Mouse (Mus musculus) CH12F3 (cell line): ENCODE measurements around the gene Plppr1.
"Not testable (repeated sequence)": the region's sequence is repeated elsewhere in the genome, so short reads cannot be mapped to it uniquely, and the experiment has no call there.

ENCODE experiments used
- in situ Hi-C: fragments of 300-500 bp; cut with MboI; formaldehyde crosslinking; loops from 2 replicates; pipeline ENCODE4 v1.14.3; 2020; ENCODE audit warnings: low sequenced_read_pairs

The Plppr1 gene

DNA sequence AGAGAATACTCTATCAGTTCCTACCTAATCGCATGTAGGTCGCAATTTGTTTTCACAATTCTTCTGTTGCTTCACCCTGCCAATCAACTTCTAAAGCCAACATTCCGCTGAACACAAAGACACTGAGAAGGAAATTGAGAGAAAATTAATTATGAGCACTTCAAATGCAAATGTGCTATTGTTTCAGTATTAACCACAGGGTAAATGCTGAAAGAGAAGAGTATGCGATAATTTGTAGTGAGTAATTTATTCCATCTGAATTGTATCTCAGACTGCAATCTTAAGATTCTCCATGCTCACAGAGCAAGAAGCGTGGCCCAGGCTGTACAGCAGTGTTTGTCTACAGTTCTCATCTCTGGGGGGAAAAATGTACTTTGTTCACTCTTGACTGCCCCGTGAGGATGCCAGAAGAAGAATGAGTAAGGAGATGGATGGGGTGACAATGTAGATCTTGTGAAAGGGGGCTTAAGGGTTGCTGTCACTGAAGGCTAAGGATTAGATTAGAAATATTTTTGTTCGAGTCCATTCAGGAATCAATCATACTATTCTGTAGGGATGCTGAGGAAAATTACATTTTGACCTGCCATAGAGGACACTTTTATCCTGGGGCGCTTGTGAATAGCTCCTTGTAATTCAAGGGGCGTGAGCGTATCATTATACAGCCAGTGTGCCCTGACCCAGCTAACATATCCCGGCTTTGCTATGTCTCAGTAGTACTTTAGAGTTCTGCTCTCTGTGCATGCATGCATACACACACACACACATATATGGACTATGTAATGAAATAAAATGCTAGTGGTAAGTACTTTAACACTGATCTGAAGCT is 173.3 kb downstream of the Plppr1 start:
- in situ Hi-C loops, result no loop called here

DNA sequence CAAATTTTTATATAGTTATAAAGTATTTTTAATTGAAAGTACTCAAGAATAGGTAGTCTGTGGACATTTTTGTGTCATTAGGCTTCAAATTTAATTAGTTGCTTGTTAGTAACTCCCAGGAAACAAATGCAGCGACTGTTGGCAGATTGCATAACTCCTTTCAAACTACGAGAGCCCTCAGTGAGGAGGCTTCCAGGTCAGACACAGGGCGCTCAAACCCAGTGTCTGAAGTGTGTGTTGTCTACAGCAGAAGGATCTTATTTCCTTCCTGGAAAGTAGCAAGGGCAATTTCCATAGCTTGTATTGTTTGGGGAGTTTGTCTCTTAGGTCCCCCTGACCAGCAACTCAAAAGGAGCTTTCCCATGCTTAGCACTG is 173.9 kb downstream of the Plppr1 start:
- in situ Hi-C loops, result no loop called here

DNA sequence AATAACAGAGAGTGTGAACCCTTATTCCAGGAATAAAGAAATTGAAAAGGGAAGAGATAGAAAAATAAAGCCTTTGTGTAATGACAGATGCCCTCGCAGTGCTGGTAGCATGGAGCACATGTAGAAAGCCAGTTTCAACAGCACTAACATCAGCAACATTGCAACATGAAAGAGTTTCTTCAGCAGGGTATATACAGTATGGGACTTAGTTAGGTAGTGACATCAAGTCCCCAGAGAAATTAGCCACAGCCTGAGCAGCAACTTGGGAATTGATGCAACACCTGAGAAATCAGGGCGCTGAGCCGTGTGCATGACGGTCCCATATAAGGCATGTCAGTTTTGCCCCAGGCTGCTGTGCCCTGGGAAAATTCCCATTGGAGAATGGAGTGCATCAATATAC is 179.0 kb downstream of the Plppr1 start:
- in situ Hi-C loops, result no loop called here

DNA sequence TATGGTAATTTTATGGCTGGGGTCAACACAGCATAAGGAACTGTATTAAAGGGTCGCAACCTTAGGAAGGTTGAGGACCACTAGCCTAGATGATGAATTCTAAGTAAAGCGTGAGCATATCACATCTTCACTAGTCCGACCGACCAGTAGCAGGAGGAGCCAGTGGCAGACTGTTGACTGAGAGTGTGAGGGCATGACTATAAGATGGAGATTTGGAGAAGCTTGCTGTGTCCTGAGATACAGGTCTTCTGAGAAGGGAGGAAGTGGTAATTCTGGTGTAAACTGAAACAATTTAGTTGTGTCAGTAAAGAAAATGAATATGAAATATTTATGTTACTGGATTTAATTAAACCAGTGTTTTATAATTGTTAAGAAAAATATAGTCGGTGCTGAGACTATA is 180.4 kb downstream of the Plppr1 start:
- in situ Hi-C loops, result no loop called here

DNA sequence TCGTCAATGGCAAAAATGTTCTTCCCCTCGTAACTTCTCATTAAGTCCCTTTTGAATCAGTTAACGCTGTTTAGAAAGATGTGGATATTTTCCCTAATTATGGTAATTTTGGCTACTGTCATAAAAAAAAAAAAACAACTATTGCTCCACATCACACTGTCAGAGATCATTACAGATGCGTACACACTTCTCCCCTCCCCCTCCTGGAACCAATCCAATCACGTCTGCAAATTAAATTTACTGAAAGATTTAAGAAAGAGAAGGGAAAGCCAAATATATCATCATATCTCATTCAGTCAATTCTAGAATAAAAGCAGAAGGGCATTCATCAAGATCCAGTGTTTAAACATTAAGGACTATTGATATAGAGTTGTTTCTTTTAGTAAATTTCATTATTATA is 185.7 kb downstream of the Plppr1 start:
- in situ Hi-C loops, result no loop called here

DNA sequence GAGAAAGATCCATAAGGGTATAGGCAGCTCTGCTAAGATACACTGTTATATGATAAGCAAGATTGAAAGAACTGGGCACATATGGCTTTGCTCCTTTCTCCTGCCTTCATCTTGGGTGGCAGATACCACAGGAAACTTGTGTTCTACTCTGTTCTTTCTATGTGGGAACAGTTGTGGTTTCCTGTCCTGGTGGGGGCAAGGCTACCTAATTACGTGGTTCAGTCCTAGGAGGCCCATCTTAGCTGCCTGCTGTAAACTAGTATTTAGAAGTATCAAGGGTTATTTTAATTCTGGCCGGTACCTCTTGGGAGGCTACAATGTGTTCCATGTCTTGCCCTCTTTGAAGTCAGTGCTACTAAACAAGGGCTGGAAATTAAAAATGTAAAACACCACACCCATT is 186.2 kb downstream of the Plppr1 start:
- in situ Hi-C loops, result no loop called here

DNA sequence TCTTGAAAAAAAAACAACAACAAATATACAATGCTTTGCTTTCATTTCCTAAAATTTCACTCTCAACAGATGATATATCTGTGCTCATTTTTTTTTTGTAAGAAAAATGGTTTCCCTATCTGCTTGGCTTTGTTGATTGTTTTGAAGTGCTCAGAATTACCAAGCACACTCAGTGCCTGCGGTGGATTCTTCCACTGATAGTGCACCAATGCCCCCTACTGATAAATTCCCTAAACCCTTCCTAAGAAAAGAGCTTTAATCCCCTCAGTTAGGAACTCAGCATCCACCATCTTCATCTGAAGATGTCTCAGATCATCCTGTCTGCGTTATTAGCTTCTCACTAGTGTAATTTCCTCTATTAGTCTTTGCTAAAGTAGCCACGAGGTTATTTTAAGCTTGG is 192.2 kb downstream of the Plppr1 start:
- in situ Hi-C loops, result no loop called here

DNA sequence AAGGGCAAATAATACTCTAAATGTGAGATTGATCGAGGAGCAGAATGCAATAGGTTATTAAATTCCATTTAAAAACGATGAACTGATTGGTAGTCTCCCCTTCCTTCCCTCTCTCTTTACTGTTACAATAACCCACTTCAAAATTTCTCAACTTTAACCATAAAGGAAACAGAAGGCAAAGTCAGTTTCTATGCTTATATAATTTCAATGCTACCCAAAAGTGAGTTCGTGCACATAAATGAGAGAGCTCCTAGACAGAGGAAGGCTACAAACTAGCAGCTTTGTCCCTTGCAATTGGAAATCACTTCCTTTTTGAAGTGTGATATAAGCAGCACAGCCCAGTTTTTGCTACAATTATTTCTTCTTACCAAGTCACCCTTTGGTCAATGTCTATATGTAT is 193.1 kb downstream of the Plppr1 start:
- in situ Hi-C loops, result no loop called here

DNA sequence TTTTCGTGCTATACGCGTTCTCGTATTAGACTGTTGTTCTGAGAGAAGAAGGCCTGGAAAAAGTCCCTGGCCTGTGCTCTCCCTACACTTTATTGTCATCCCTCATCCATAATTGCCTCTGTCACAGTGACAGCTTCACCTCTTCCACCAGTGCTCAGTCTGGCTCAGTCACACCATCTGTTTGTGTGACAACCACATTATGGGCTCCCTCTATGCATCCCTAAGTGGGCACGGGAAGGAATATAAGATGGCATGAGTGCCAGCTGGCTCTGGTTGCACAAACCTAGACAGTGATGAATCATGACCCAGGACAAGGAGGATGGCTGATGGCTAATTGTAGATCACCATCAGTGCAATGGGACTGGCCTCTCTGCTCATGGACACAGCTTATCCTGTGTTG is 219.4 kb downstream of the Plppr1 start:
- in situ Hi-C loops, result no loop called here

DNA sequence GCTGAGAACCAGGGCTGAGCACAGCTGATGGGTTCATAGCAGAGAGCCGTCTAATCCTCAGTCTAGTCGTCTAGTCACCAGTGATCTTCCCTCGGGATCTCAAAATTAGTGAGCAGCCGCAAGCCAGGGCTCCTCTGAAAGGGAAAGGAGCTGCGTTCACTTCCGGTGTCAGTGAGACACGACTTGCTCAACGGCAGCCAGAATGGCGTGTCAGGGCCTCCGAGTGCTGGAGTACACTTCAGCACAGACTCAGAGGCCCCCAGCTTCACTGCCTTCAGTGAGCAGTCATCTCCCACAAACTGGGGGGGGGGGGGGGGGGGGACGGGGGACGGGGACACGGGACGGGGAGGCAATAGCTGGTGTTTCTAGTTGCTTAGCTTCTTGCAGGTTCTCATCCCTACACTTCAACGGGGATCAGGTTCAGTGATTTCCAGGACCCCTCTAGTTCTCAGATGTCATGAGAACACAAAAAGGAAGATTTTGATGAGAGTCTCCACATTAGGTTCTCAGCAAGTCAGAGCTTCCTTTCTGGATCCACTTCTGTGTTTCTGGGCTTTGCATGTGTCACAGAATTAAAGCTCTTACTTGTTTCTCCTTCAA is 225.7 kb downstream of the Plppr1 start:
- in situ Hi-C loops, result no loop called here

DNA sequence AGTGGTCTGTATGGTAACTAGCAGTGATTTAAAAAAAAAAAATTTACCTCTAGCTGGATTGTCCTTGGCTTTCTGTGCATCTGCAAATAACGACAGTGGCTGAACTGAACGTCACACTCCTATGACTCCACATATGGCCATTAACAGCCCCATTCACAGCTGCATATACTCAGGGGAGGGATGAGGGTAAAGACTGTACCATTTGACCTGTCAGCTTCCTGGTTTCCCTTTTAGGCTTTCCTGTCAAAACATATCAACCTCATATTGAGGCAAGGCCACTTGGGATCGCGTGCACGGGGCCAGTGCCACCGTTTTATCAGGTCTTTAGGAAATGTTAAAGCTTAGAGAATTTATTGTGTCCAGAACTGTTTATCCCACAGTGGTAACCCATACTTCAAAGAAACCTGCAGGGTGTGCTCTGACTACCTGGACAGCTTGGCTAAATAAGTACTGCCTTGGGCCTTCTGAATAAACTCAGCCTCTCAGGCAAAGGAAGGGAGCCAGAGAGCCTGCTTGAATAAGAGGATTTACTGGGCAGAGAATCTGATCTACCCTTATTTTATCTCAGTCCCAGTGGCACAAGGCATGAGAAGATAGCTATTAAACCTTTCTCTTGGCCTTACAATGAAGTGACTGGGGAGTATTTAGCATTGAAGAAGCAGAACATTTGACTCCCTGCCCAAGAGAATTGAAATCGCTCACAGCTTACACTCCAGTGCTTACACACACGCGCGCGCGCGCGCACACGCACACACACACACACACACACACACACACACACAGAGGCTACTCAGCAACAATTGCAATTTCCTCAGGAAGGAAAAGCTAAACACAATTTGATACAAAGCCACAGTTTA is 226.5 kb downstream of the Plppr1 start:
- in situ Hi-C loops, result no loop called here

DNA sequence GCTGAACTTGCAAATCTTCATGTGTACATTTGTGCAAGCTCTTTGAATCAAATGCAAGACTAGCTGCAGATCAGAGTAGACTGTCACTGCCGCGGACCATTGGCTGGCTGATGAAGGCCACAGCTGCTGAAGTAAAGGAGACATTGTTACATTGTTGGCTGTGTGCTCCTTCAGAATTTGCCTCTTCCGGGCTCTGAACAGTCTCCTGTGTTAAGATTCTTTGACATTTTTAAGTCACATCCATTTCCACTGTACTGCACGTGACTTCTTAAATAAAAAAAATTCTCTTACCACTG is 227.1 kb downstream of the Plppr1 start:
- in situ Hi-C loops, result no loop called here

DNA sequence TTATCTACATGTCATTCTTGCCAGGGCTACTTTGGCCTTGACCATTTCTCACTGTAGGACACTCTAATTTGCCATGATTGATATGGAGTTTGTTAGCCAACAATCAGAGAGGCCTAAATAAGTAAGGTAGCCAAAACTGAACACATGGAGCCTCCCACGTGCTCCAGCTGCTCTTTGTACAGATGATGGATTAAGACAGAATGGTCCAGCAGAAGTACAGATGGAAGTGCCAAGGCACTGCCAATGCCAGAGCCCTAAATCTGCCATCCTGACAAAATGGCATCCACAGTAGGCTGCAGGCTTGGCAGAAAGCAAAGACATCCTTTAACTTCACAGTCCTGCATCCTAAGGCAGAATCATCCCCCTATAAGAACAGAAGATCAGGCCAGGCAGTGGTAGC is 237.4 kb downstream of the Plppr1 start:
- in situ Hi-C loops, result no loop called here

DNA sequence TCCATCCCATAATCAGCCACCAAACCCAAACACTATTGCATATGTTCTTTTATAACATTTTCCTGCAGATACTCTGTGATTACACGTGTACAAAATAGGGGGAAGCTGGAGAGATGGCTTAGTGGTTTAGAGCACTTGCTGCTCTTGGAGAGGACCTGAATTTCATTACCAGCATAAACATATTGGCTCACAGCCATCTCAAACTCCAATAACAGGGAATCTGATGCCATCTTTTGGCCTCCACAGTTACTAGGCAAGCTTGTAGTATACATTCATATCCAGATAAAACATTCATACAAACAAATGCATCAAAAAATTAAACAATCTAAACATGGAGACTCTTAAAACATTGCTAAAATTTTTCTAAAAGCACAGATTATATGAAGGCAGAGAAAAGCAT is 240.5 kb downstream of the Plppr1 start:
- in situ Hi-C loops, result no loop called here

DNA sequence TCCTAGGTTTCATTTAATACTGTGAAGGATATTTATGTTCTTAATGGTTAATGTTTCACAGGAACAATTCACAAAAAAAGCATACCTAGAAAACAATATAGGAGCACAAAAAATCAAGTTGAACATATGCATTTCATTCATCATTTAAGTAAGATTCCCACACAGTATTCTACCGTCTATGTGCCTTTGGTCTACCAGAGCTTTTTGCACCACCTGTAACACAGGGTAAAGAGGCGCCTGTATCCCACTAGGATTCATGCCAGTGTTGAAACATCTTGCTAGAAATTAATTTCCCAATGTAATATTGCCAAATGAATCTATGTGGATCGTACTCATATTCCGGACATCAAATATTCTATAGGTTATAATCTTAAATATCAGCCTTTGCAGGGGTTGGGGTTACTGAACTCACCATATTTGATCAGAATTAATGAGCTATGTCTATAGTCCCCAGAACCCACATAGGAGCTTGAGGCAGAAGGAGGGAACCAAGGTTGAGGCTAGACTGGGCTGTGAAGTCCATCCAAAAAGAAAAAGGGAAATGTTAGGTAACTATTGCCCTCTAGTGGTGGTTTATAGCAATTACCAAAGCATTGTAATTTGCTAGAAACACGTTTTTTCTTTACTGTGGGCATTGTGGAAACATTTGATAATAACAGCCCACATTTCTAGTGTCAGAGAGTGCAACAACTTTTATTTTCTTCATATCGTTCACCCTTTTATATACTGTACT is 263.0 kb downstream of the Plppr1 start:
- in situ Hi-C loops, result no loop called here

DNA sequence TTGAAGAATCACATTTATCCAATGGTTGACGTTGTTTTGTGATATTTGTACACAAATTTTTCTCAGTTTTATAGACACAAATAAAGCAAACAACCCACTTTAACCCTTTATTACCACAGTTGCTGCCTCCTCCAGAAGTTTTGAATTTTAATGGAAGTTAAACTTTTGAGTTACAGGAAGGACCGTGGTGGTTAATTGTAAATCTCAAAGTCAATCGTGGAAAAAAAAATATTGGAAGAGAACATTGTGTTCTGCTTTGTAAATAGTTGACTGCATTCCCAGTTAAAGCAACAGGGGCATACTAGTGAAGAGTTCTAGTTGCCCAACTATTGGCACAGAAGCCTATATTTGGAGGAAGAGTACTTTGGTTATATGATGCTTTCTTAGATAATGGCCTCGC is 278.9 kb downstream of the Plppr1 start:
- in situ Hi-C loops, result not testable (repeated sequence)

DNA sequence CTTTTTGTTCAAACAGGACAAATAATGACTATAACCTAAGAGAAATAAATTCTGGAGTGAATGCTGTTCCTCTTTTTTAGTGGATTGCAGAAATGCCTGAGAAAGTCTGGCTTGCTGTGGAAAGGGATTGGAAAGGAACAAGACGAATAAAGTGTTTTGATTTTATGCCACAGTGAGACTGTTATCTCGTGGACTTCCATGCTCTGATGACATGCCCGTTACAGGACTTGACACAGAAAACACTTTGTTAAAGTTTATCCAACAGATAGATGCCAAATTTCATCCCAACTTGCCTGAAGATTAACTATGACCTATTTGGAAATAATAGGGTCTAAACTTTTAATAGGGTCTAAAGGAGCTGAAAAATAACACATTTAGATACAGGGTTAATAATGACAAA is 281.0 kb downstream of the Plppr1 start:
- in situ Hi-C loops, result not testable (repeated sequence)

DNA sequence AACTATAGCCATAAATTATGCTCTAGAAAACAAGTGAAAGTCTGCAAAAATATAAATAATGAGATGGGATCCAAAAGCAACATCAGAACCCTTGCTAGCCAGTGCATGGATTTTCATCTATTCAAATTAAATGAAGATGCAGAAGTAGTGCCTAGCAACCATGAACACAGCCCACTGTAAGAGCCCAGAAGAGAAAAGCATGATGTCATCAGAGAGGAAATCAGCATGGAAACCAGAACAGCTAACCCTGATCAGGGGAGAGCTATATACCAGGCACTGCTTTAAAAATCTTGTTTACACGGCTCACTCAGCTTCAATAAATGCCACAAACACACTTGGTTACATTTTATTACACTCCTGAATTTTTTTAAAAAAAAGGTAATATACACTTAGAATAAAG is 288.9 kb downstream of the Plppr1 start:
- in situ Hi-C loops, result not testable (repeated sequence)

DNA sequence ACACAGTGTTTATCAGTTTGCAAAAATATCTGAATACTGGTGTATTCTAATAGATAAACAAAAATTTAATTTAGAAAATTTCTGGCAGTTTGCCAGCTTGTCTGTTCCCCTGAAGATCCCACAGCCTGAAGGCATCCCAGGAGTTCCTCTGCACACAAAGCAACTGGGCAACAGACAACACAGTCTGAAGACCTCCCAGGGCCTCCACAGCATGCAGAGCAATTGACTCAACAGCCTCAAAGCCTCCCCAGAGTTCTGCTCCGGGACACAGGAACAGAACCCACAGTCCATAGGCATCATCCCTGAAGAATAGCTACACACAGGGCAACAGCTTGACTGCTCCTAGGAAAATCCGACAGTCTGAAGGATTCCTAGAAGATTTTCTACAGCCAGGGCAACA is 289.6 kb downstream of the Plppr1 start:
- in situ Hi-C loops, result no loop called here

DNA sequence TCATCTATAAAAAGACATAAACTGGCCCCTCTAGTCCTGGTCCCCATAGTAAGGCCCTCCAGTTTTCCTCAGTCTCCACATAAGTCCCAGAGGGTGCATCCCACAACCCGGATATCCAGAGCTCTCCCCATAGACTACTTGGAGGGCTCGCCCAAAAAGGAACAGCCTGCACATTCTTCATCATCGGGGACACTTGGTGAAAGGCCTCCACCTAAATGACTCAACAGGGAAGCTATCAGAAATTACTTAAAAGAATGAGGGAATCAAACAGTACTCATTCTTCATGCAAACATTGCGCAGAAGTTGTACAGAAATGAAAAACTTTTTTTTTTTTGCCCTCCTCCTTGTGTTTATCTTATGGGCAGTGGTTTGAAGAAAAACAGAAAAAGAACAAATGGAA is 291.4 kb downstream of the Plppr1 start:
- in situ Hi-C loops, result no loop called here

DNA sequence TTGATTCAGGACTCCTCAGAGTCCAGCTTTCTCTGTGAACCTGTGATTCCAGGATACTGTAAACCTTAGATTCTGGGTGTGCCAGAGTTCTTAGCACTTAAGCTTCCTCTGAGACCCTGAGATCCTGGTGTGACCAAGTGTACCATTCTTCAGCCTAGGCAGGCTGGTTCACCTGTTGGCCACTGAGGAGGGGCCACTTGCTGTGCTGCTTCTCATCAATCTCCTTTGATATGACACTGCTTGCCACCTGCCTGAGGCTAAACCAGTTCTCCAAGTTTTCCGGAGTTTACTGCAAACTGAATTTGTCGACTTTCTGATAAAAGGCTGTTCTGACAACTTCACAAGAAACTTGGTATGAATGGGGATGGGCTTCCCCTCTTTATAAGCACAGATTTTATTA is 298.0 kb downstream of the Plppr1 start:
- in situ Hi-C loops, result no loop called here
